Mouse (Mus musculus) heart, embryonic 16.5 days (tissue): Measurements from ENCODE around the gene Mxra7. TPM values are rescaled to one million over a fixed set of nuclear protein-coding genes. Genes with fewer than 3 reads are reported as not detected.

Experiments
- ATAC-seq: fragments of 200-750 bp; cut with Nextera tagmentation; replicated peaks from 2 replicates; pipeline ENCODE4 v1.8.0; 2017; ENCODE audit warnings: moderate number of reproducible peaks; ENCODE audit not compliant: insufficient read depth, low FRiP score; ENCODE audit errors: extremely low read depth
- H3K27ac ChIP-seq: fragments of 300-500 bp; sonication (generic); 2 replicates; pipeline ENCODE4 v1.5.1; 2014; ENCODE audit warnings: mild to moderate bottlenecking, low read length, control low read depth, moderate library complexity
- H3K27me3 ChIP-seq: fragments of 300-500 bp; sonication (generic); 2 replicates; pipeline ENCODE4 v1.6.1; 2014; ENCODE audit warnings: low read length, mixed read lengths; ENCODE audit not compliant: control insufficient read depth, insufficient read depth
- H3K36me3 ChIP-seq: fragments of 300-500 bp; sonication (generic); 2 replicates; pipeline ENCODE4 v1.6.1; 2014; ENCODE audit not compliant: control insufficient read depth, insufficient read depth
- H3K4me1 ChIP-seq: fragments of 300-500 bp; sonication (generic); 2 replicates; pipeline ENCODE4 v1.6.1; 2014; ENCODE audit warnings: low read length, mixed read lengths; ENCODE audit not compliant: control insufficient read depth, insufficient read depth
- H3K4me2 ChIP-seq: fragments of 300-500 bp; sonication (generic); 2 replicates; pipeline ENCODE4 v1.6.1; 2014; ENCODE audit warnings: low read depth, mild to moderate bottlenecking, control low read depth, low read length
- H3K4me3 ChIP-seq: fragments of 300-500 bp; sonication (generic); 2 replicates; pipeline ENCODE4 v1.5.1; 2014; ENCODE audit warnings: mild to moderate bottlenecking, control low read depth, low read length
- H3K9ac ChIP-seq: fragments of 300-500 bp; sonication (generic); 2 replicates; pipeline ENCODE4 v1.6.1; 2014; ENCODE audit warnings: low read length, control low read depth
- H3K9me3 ChIP-seq: fragments of 300-500 bp; sonication (generic); replicated peaks from 2 replicates; pipeline ENCODE4 v1.6.1; 2016; ENCODE audit warnings: low read length; ENCODE audit not compliant: control insufficient read depth
- WGBS: fragments of 180-500 bp; shearing (Covaris S2); extraction: QIAGEN DNeasy Blood & Tissue Kit; methylation state at CpG from one replicate; pipeline ENCODE4 v1.1.7; 2014; 5-methylcytosine and 5-hydroxymethylcytosine counted together
- polyA plus RNA-seq: library from polyadenylated mRNA; unstranded; fragments of >200 nt; fragmentation: Nextera tagmentation; extraction: Ambion mirVana; gene quantifications from 2 replicates; pipeline ENCODE4 v1.2.1, GENCODE M21; 2015

Gene Mxra7
- polyA plus RNA-seq, 1 experiment from 2014 or later: 14.9 TPM

DNA sequence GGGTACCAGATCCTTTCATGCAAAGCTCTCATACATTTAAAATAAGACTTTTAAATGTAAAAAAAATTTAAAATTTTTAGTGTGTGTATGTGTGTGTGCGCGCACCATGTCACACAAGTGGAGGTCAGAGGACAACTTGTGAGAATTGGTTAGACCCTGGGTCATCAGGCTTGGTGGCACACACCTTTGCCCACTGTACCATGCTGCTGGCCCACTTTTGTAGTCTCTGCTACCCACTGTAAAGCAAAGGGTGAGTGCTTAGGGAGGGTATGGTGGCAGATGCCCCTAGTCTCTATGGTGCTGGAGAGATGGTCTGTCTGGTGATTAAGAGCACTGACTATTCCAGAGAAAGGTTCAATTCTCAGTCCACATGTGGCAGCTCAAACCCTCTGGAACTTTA lies 4.6 kb downstream of the Mxra7 start:
- ATAC-seq: no peak
- WGBS: 87% methylated on average over 2 of the region's 2 CpGs
- H3K4me2 ChIP-seq: no peak overlapping the region

DNA sequence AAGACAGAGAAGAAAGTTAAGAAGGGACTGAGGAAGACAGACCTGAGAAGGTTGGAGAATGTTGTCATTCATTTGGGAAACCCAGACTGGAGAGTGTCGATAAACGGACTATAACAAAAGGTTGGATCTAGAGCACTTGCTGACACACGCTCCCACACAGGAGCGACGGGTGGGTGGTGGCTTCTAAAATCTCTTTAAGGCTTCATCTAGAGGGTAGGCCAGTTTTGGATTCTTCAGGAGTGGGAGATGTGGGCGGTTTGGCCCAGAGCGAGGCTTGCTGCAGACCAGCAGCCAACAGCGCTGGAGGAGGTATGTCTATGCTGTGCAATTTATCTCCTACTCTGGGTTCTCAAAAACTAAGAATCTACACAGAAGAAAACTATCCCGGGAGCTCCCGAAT lies 5.2 kb downstream of the Mxra7 start:
- H3K9ac ChIP-seq: peak overlapping the region; percentile 27; the same call in 1 of the 2 replicates
- H3K27ac ChIP-seq: peak overlapping the region; percentile 58
- no peaks in the 10 kb centered on the region for H3K27me3 ChIP-seq
- H3K4me2 ChIP-seq: peak overlapping the region; percentile 4; the same call in 1 of the 2 replicates
- H3K4me3 ChIP-seq: no peak overlapping the region
- WGBS: 82% methylated on average over 10 of the region's 10 CpGs
- H3K4me1 ChIP-seq: peaks cover 42% of the 10 kb centered on the region
- no peaks in the 10 kb centered on the region for H3K9me3 ChIP-seq
- no peak for ATAC-seq
- no peaks in the 10 kb centered on the region for H3K36me3 ChIP-seq

More for the DNA sequence above, 4.6 kb downstream of the Mxra7 start:
- Histone ChIP-seq H3K9me3 (no peaks in the 10 kb centered on the region), H3K27me3 (no peaks in the 10 kb centered on the region), H3K4me3 (no peak overlapping the region), H3K4me1 (peaks cover 45% of the 10 kb centered on the region), H3K9ac (no peak overlapping the region), H3K27ac (no peak overlapping the region), H3K36me3 (no peaks in the 10 kb centered on the region)

DNA sequence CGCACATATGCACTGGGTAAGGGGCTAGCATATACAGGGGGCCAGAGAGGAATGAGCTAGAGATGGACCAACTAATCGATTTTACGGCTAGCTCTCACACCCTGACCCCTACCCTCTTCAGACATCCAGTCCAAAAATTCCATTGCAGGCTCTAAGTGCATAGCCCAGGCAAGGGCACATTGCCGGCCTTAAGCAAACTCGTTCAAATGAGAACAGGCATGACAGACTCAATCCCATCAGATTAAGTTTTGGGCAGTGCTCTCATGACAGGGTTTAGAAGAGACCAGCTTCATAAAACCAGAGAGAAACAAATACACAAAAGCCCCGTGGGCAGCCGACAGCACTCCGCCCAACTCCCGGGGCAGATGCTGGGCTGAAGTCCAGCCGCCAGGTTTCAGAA lies 5.6 kb downstream of the Mxra7 start:
- H3K4me1 ChIP-seq: peaks cover 42% of the 10 kb centered on the region
- H3K36me3 ChIP-seq: no peaks in the 10 kb centered on the region
- H3K4me3 ChIP-seq: no peak overlapping the region
- peak overlapping the region; percentile 58 for H3K27ac ChIP-seq
- H3K27me3 ChIP-seq: no peaks in the 10 kb centered on the region
- H3K9ac ChIP-seq: peak overlapping the region; percentile 27
- no peak for ATAC-seq
- H3K9me3 ChIP-seq: no peaks in the 10 kb centered on the region
- peak overlapping the region; percentile 4 for H3K4me2 ChIP-seq
- WGBS: 55% methylated on average over 10 of the region's 10 CpGs

DNA sequence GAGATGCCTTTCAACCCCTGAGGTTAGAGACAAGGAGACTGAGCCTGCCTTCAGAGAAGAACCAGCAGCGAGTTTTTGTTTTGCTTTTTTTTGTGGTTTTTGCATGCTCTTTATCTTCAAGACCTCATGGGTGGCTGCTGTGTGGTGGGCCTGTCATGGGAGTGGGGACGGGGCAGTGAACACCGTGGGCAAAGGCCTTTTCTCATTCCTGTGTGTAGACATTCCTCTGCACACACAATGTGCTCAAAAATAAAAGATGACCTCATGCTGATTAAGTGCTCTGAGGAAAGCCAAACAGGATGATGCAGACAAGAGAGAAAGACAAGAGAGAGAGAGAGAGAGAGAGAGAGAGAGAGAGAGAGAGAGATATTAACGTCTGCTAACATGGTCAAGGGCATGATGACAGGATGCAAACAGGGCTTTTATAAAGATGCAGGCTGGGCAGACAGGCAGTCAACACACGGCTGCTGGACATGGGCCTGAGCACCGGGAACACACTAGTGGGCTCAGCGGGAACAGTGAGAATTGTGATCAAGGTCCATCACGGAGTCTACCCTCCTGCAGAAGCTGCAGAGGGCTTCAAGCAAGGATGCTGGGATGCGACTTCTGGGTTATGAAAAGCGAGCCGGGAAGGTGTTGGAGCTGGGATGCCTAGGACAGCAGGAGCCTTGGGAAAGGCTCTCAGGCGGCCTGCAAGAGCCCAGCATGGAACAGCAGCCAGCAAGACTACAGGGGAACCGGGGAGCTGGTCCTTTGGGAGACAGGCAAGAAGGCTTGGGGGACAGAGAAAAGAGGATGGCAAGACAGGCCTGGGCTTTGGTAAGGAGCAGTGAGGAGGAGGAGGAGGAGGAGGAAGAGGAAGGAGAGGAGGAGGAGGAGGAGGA lies 6.5 kb downstream of the Mxra7 start:
- Histone ChIP-seq H3K27ac (peak overlapping the region; percentile 84), H3K36me3 (no peaks in the 10 kb centered on the region), H3K27me3 (no peaks in the 10 kb centered on the region), H3K4me1 (peaks cover 41% of the 10 kb centered on the region), H3K4me3 (no peak overlapping the region), H3K9ac (peak overlapping the region; percentile 42), H3K4me2 (peak overlapping the region; percentile 4), H3K9me3 (no peaks in the 10 kb centered on the region)
- 22% methylated on average over 13 of the region's 13 CpGs for WGBS
- peak; percentile 76 for ATAC-seq

DNA sequence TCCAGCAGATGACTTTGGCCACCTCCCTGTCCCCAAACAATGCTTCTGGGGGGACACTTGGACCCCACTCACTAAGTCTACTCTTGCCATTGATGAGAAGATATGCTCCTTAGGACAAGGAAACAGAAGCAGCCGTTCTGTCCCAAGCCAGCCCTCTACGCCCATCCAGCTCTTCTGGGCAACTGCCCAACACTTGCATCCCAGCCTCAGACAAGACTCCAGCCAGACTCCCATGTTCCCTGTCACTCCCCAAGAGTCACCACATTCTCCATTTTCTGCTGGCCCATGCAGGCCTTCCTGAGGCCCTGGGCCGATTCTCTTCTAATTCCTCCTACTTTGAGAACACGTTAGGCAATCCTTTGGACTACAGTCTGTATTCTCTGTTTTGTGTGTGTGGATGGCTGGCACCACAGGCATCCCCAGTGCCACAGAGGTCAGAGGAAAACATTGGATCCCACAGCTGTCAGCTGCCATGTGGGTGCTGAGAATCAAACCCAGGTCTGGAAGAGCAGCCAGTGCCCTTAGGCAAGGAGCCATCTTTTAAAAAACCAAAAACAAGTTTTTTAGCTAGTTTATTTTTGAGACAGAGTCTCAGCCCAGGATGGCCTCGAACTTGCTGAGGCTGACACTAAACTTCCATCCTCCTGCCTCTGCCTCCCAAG lies 7.8 kb downstream of the Mxra7 start:
- no peaks in the 10 kb centered on the region for H3K36me3 ChIP-seq
- no peak overlapping the region for H3K4me2 ChIP-seq
- H3K27ac ChIP-seq: peak overlapping the region; percentile 84
- 70% methylated on average over 5 of the region's 5 CpGs for WGBS
- no peaks in the 10 kb centered on the region for H3K27me3 ChIP-seq
- peaks cover 45% of the 10 kb centered on the region for H3K4me1 ChIP-seq
- no peak overlapping the region for H3K4me3 ChIP-seq
- no peak overlapping the region for H3K9ac ChIP-seq
- H3K9me3 ChIP-seq: no peaks in the 10 kb centered on the region
- ATAC-seq: no peak

DNA sequence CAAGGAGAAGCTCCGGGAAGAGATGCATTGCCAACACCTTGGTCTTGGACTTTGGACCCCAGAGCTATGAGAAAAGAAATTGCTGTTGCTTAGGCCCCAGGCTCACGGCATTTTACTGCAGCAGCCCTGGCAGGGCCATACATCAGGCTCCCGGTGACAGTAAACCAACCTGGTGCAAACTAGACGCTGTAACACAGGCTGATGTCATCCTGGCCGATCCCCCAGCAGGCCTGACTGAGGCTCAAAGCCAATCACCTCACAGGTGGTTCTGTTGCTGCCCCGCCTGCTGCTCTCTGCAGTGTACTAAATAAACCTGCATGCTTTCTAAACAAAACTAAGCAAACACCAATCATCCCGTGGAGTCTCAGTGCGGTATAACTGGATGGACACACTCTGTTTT lies 9.1 kb downstream of the Mxra7 start:
- no peak overlapping the region for H3K4me3 ChIP-seq
- no peak for ATAC-seq
- no peak overlapping the region for H3K27ac ChIP-seq
- 46% methylated on average over 8 of the region's 8 CpGs for WGBS
- H3K36me3 ChIP-seq: no peaks in the 10 kb centered on the region
- H3K27me3 ChIP-seq: no peaks in the 10 kb centered on the region
- no peak overlapping the region for H3K4me2 ChIP-seq
- H3K9ac ChIP-seq: no peak overlapping the region
- no peaks in the 10 kb centered on the region for H3K9me3 ChIP-seq
- H3K4me1 ChIP-seq: peaks cover 58% of the 10 kb centered on the region

DNA sequence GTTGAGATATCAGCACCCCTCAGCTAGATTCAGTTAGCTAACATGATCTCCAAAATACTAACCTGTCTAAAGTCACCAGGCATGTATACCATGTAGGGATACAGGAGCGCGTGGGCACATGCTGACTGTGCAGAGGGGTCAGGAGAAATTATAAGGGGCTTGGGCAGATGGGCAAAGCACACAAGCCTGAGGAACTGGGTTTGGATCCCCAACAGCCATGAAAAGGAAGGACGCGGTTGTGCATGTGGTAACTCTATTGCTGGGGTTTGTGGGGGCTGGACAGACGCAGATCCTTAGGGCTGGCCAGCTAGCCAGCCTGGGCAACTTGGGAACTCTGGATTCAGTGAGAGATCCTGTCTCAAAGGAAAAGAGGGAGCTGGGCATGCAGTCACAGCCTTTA lies 10.3 kb downstream of the Mxra7 start:
- Histone ChIP-seq H3K4me2 (no peak overlapping the region), H3K36me3 (no peaks in the 10 kb centered on the region), H3K9ac (no peak overlapping the region), H3K4me3 (no peak overlapping the region), H3K27me3 (no peaks in the 10 kb centered on the region), H3K27ac (no peak overlapping the region), H3K4me1 (peaks cover 67% of the 10 kb centered on the region), H3K9me3 (no peaks in the 10 kb centered on the region)
- no peak for ATAC-seq
- WGBS: 92% methylated on average over 5 of the region's 5 CpGs

DNA sequence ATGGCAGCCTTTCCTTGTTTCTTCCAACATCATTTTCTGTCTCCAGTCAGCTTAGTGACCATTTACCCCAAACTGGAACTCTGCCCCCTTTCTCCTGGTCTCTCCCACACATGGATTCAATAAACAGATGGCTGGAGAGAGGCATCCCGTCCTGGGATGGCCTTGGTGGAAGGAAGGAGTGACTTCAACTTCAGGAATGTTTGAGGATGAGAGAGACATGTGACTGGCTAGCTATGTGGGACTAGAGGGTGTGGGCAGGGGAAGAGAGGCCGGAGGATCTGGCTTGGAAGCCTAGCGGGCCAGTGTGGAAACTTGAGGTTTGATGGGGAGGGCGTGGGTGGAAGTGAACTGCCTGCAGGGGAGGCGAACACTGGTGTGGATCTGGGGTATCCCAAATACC lies 11.1 kb downstream of the Mxra7 start:
- no peaks in the 10 kb centered on the region for H3K36me3 ChIP-seq
- ATAC-seq: no peak
- 57% methylated on average over 5 of the region's 5 CpGs for WGBS

DNA sequence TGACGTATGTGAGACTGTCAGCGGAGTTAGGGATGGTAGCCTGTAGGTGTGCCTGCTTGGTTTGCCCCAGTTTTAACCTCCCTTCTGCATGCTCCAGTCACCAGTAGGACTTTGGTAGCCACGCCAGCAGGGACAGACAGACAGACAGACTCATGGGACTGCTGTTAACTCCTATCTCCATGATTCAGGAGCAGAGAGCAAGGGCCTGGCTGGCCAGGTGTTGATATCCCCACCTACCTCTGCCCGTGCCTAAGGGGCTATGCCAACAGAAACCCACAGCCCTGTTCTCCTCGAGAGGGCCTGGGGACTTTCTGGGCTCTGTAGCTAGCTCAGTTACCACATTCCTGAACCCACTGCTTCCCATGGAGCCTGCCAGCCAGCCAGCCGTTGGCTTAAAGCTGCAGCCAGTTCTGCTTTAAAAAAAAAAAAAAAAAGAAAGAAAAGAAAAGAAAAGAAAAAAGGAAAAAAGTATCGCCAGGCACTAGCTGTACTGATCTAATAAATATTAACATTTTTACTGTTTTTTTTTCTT lies 12.9 kb downstream of the Mxra7 start:
- no peaks in the 10 kb centered on the region for H3K27me3 ChIP-seq
- H3K4me1 ChIP-seq: peaks cover 55% of the 10 kb centered on the region
- 0 out of 2 replicates have a peak overlapping the region, but pooled peaks have one; percentile 21 for H3K4me2 ChIP-seq
- ATAC-seq: no peak
- H3K9ac ChIP-seq: peak overlapping the region; percentile 0
- WGBS: 27% methylated on average over 7 of the region's 7 CpGs
- no peak overlapping the region for H3K4me3 ChIP-seq
- H3K27ac ChIP-seq: peak overlapping the region; percentile 72
- no peaks in the 10 kb centered on the region for H3K36me3 ChIP-seq
- no peaks in the 10 kb centered on the region for H3K9me3 ChIP-seq

More for the DNA sequence above, 11.1 kb downstream of the Mxra7 start:
- no peaks in the 10 kb centered on the region for H3K9me3 ChIP-seq
- no peaks in the 10 kb centered on the region for H3K27me3 ChIP-seq
- H3K27ac ChIP-seq: no peak overlapping the region
- H3K4me3 ChIP-seq: no peak overlapping the region
- peaks cover 63% of the 10 kb centered on the region for H3K4me1 ChIP-seq
- H3K9ac ChIP-seq: no peak overlapping the region
- H3K4me2 ChIP-seq: no peak overlapping the region
